Mouse (Mus musculus): Measurements from ENCODE around the gene Kiss1r. TPM values are rescaled to one million over a fixed set of nuclear protein-coding genes. Genes with fewer than 3 reads are reported as not detected.

The Kiss1r gene
- polyA plus RNA-seq (2012) = 0.53 and 0.82 TPM in 2 replicates

- TF ChIP-seq GATA1 (IDR thresholded peaks at IDR 0.05; ENCODE audit: low read length) = no peak
Observed at GRCm38 (mm10) chr10:79916808-79917531, at the start of gene Kiss1r. TSS of gene Kiss1r (plus strand) at chr10:79916971.

GRCm38 (mm10) chr10:79871845-79872244, 44.9 kb upstream of the Kiss1r start:
- TF ChIP-seq GATA1 (IDR thresholded peaks at IDR 0.05; ENCODE audit: low read length) = no peak

- TF ChIP-seq GATA1 (IDR thresholded peaks at IDR 0.05; ENCODE audit: low read length) = no peak
Observed at GRCm38 (mm10) chr10:79872862-79873261, 43.9 kb upstream of the Kiss1r start.

GRCm38 (mm10) chr10:79873313-79873712, 43.5 kb upstream of the Kiss1r start:
- TF ChIP-seq GATA1 (IDR thresholded peaks at IDR 0.05; ENCODE audit: low read length) = no peak

- no peak for TF ChIP-seq GATA1 (IDR thresholded peaks at IDR 0.05; ENCODE audit: low read length)
Observed at GRCm38 (mm10) chr10:79873715-79874289, 43.0 kb upstream of the Kiss1r start.

GRCm38 (mm10) chr10:79874290-79874862, 42.4 kb upstream of the Kiss1r start, which contains the start of the genes Prtn3 and Plppr3:
TSS of gene Prtn3 (plus strand) at chr10:79874476.
TSS of gene Plppr3 (minus strand) at chr10:79874634.
- TF ChIP-seq GATA1 (IDR thresholded peaks at IDR 0.05; ENCODE audit: low read length) = no peak

- TF ChIP-seq GATA1 (IDR thresholded peaks at IDR 0.05; ENCODE audit: low read length) = no peak
Observed at GRCm38 (mm10) chr10:79877174-79877573, 39.6 kb upstream of the Kiss1r start.

- no peak for TF ChIP-seq GATA1 (IDR thresholded peaks at IDR 0.05; ENCODE audit: low read length)
Observed at GRCm38 (mm10) chr10:79877757-79878156, 39.0 kb upstream of the Kiss1r start.

- TF ChIP-seq GATA1 (IDR thresholded peaks at IDR 0.05; ENCODE audit: low read length) = no peak
Observed at GRCm38 (mm10) chr10:79879527-79879926, 37.2 kb upstream of the Kiss1r start.

- no peak for TF ChIP-seq GATA1 (IDR thresholded peaks at IDR 0.05; ENCODE audit: low read length)
Observed at GRCm38 (mm10) chr10:79880721-79881120, 36.0 kb upstream of the Kiss1r start.

- TF ChIP-seq GATA1 (IDR thresholded peaks at IDR 0.05; ENCODE audit: low read length) = no peak
Observed at GRCm38 (mm10) chr10:79881981-79882380, 34.8 kb upstream of the Kiss1r start.

- no peak for TF ChIP-seq GATA1 (IDR thresholded peaks at IDR 0.05; ENCODE audit: low read length)
Observed at GRCm38 (mm10) chr10:79883297-79884084, 33.3 kb upstream of the Kiss1r start.

GRCm38 (mm10) chr10:79884446-79884845, 32.3 kb upstream of the Kiss1r start:
- no peak for TF ChIP-seq GATA1 (IDR thresholded peaks at IDR 0.05; ENCODE audit: low read length)

GRCm38 (mm10) chr10:79886054-79886453, 30.7 kb upstream of the Kiss1r start, which contains the start of gene Elane:
TSS of gene Elane (plus strand) at chr10:79886247.
- TF ChIP-seq GATA1 (IDR thresholded peaks at IDR 0.05; ENCODE audit: low read length) = no peak

- TF ChIP-seq GATA1 (IDR thresholded peaks at IDR 0.05; ENCODE audit: low read length) = no peak
Observed at GRCm38 (mm10) chr10:79886611-79887010, 30.2 kb upstream of the Kiss1r start.

- no peak for TF ChIP-seq GATA1 (IDR thresholded peaks at IDR 0.05; ENCODE audit: low read length)
Observed at GRCm38 (mm10) chr10:79889386-79889785, 27.4 kb upstream of the Kiss1r start.
